Mouse (Mus musculus): ENCODE measurements at regions not wholly inside any gene's neighbourhood (a gene's known extent, or its start where the extent isn't known, plus 50 kb on each side); places are given as distances from the start of the nearest gene placed in this dataset.
"Not testable (repeated sequence)": the region's sequence is repeated elsewhere in the genome, so short reads cannot be mapped to it uniquely, and the experiment has no call there.

GRCm38 (mm10) chr10:113759099-113759498 lies 830.3 kb upstream of the Atxn7l3b start:
- intact Hi-C loops (cut with DNase I), result no loop called here
- no peak for DNase-seq (ENCODE audit: low spot score in 2 of 2)

GRCm38 (mm10) chr10:113736224-113736623 lies 807.4 kb upstream of the Atxn7l3b start:
- intact Hi-C loops (cut with DNase I), result no loop called here
- DNase-seq (ENCODE audit: low spot score in 2 of 2), result no peak

GRCm38 (mm10) chr10:113705139-113705726 lies 776.4 kb upstream of the Atxn7l3b start:
- intact Hi-C loops (cut with DNase I), result no loop called here
- DNase-seq (ENCODE audit: low spot score in 2 of 2), result no peak

GRCm38 (mm10) chr10:113670636-113671035 lies 741.8 kb upstream of the Atxn7l3b start:
- intact Hi-C loops (cut with DNase I); DNase-seq (ENCODE audit: low spot score in 2 of 2): not testable (repeated sequence)

GRCm38 (mm10) chr10:113652803-113653454 lies 724.1 kb upstream of the Atxn7l3b start:
- intact Hi-C loops (cut with DNase I), result no loop called here

GRCm38 (mm10) chr10:113652100-113652499 lies 723.3 kb upstream of the Atxn7l3b start:
- intact Hi-C loops (cut with DNase I), result no loop called here
- no peak for DNase-seq (ENCODE audit: low spot score in 2 of 2)

More at GRCm38 (mm10) chr10:113652803-113653454, 724.1 kb upstream of the Atxn7l3b start:
- peak in 1 of 2 experiments; percentile 2 for DNase-seq (ENCODE audit: low spot score in 2 of 2)

GRCm38 (mm10) chr10:113620420-113620819 lies 691.6 kb upstream of the Atxn7l3b start:
- intact Hi-C loops (cut with DNase I), result no loop called here
- DNase-seq (ENCODE audit: low spot score in 2 of 2), result no peak

- intact Hi-C loops (cut with DNase I), result no loop called here
Measured at GRCm38 (mm10) chr10:113615931-113616330, 687.1 kb upstream of the Atxn7l3b start.

GRCm38 (mm10) chr10:113593436-113593835 lies 664.6 kb upstream of the Atxn7l3b start:
- DNase-seq (ENCODE audit: low spot score in 2 of 2), result no peak
- intact Hi-C loops (cut with DNase I), result no loop called here

More at GRCm38 (mm10) chr10:113615931-113616330, 687.1 kb upstream of the Atxn7l3b start:
- DNase-seq (ENCODE audit: low spot score in 2 of 2), result peak in 1 of 2 experiments; percentile 22

- no peak for DNase-seq (ENCODE audit: low spot score in 2 of 2)
- intact Hi-C loops (cut with DNase I), result no loop called here
Measured at GRCm38 (mm10) chr10:113592126-113592525, 663.3 kb upstream of the Atxn7l3b start.

- DNase-seq (ENCODE audit: low spot score in 2 of 2), result no peak
- intact Hi-C loops (cut with DNase I), result no loop called here
Measured at GRCm38 (mm10) chr10:113570270-113570669, 641.5 kb upstream of the Atxn7l3b start.
